ENCODE assay signal across 38 mouse cellular contexts in the genomic region with DNA sequence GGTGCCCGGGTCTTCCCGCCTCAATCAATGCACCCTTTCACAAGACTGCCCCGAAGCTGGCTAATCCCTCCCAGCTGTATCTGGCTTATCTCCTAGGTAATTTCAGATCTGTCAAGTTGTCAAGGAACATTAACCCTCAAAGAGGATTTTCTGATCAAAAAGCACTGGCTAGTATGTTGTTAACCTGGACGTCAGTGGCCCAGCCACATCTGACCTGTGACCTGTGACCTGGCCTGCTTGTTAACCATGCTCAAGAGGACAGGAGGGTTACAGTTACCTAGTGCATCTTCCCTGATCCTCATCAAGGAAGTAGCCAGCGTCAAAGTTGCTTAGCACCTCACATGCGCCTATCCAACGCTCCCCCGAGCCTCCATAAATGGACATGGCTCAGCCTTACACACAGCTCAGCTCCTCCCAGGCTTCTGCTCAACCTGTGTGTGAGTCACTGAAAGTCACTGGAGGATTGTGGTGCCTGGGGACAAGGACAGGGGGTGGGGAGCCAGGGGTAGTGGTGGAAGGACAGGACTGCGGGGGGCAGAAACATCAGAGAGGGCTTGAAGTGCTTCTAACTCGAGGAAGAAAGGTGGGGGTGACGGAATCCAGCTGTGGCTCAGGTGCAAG. TPM values are rescaled to one million over a fixed set of nuclear protein-coding genes. Genes with fewer than 3 reads are reported as not detected.
DNase-seq lines count a peak whose midpoint lies in the region; ATAC-seq and TF ChIP-seq lines count a peak whose summit lies in the region.
"Had no signal": no experiment of that assay in that cellular context is flagged by ENCODE, and none has a peak within 500 bp of the region (broad histone marks: within the 10 kb centered on the region; RNA-seq: fewer than 3 reads in every experiment).

No protein-coding gene starts in this region.

- ATAC-seq in heart, embryonic 11.5 days (replicated peaks; ENCODE audit: insufficient number of reproducible peaks, low FRiP score, low TSS enrichment) = no peak
- peak; percentile 71; the same call in 1 of the 2 replicates for ATAC-seq in kidney, postnatal 0 days (replicated peaks; ENCODE audit: low FRiP score, low read depth)
- no peak for ATAC-seq in kidney, embryonic 15.5 days (replicated peaks; ENCODE audit: low FRiP score)
- ATAC-seq in intestine, embryonic 16.5 days = peak; percentile 70
- ATAC-seq in granulocyte monocyte progenitor cell, adult 5-6 weeks (replicated peaks; ENCODE audit: poor library complexity, severe bottlenecking) = no peak
- ATAC-seq: activated CD4-positive, CD25-positive, alpha-beta regulatory T cell, adult 4 months; forebrain, postnatal 0 days; midbrain, embryonic 16.5 days had no signal

- no peak overlapping the region for H3K4me2 ChIP-seq in heart, embryonic 11.5 days
- H3K4me2 ChIP-seq in kidney, postnatal 0 days (ENCODE audit: low read length) = no peak overlapping the region
- H3K4me2 ChIP-seq in kidney, embryonic 15.5 days = no peak overlapping the region
- H3K4me2 ChIP-seq in intestine, embryonic 16.5 days (ENCODE audit: low read depth, low read length) = no peak overlapping the region
- H3K4me2 ChIP-seq: forebrain, embryonic 12.5 days; heart, embryonic 13.5 days; hindbrain, embryonic 14.5 days; limb, embryonic 15.5 days; liver, embryonic 15.5 days; lung, embryonic 14.5 days; stomach, embryonic 15.5 days had no signal

- WGBS in heart, embryonic 11.5 days (ENCODE audit: insufficient replicate concordance) = 57% methylated on average over 11 of the region's 11 CpGs
- 56% methylated on average over 11 of the region's 11 CpGs for WGBS in kidney, postnatal 0 days
- 49% methylated on average over 11 of the region's 11 CpGs for WGBS in kidney, embryonic 15.5 days
- WGBS in intestine, embryonic 16.5 days = 46% methylated on average over 11 of the region's 11 CpGs

- no peak for TF ChIP-seq CTCF in kidney, postnatal 0 days (IDR thresholded peaks at IDR 0.05; ENCODE audit: low read depth)

- H3K9ac ChIP-seq in heart, embryonic 11.5 days (ENCODE audit: low read depth, low read length) = no peak overlapping the region
- H3K9ac ChIP-seq in kidney, postnatal 0 days (ENCODE audit: low read depth, low read length) = no peak overlapping the region
- H3K9ac ChIP-seq in kidney, embryonic 15.5 days = no peak overlapping the region
- no peak overlapping the region for H3K9ac ChIP-seq in intestine, embryonic 16.5 days (ENCODE audit: low read depth, low read length)
- H3K9ac ChIP-seq: forebrain, embryonic 12.5 days; forebrain, postnatal 0 days; heart, embryonic 13.5 days; hindbrain, embryonic 14.5 days; limb, embryonic 15.5 days; liver, embryonic 15.5 days; lung, embryonic 14.5 days; stomach, embryonic 15.5 days had no signal

- H3K4me3 ChIP-seq in heart, embryonic 11.5 days (ENCODE audit: low read depth, low read length) = no peak overlapping the region
- no peak overlapping the region for H3K4me3 ChIP-seq in kidney, postnatal 0 days (replicated peaks; ENCODE audit: low read depth, low read length)
- H3K4me3 ChIP-seq in kidney, embryonic 15.5 days (replicated peaks) = no peak overlapping the region
- no peak overlapping the region for H3K4me3 ChIP-seq in intestine, embryonic 16.5 days (ENCODE audit: low read length)
- H3K4me3 ChIP-seq: erythroblast, embryonic 14.5 days; forebrain, embryonic 12.5 days; heart, embryonic 13.5 days; limb, embryonic 10.5 days; limb, embryonic 15.5 days; liver, embryonic 15.5 days; stomach, embryonic 15.5 days had no signal

- no peaks in the 10 kb centered on the region for H3K36me3 ChIP-seq in heart, embryonic 11.5 days (ENCODE audit: control insufficient read depth, insufficient read depth, low read length)
- H3K36me3 ChIP-seq in kidney, postnatal 0 days (ENCODE audit: insufficient read depth, low read length) = no peaks in the 10 kb centered on the region
- no peaks in the 10 kb centered on the region for H3K36me3 ChIP-seq in kidney, embryonic 15.5 days
- H3K36me3 ChIP-seq in intestine, embryonic 16.5 days (ENCODE audit: control insufficient read depth, insufficient read depth, low read length) = no peaks in the 10 kb centered on the region
- H3K36me3 ChIP-seq: forebrain, embryonic 12.5 days; heart, embryonic 13.5 days; limb, embryonic 10.5 days; limb, embryonic 15.5 days; liver, embryonic 15.5 days; stomach, embryonic 15.5 days had no signal

- H3K27ac ChIP-seq in heart, embryonic 11.5 days (ENCODE audit: low read depth, low read length) = no peak overlapping the region
- 0 out of 2 replicates have a peak overlapping the region, but pooled peaks have one; percentile 10 for H3K27ac ChIP-seq in kidney, postnatal 0 days
- H3K27ac ChIP-seq in kidney, embryonic 15.5 days = no peak overlapping the region
- H3K27ac ChIP-seq in intestine, embryonic 16.5 days (ENCODE audit: low read length) = no peak overlapping the region
- H3K27ac ChIP-seq: forebrain, embryonic 12.5 days; heart, embryonic 13.5 days; hindbrain, embryonic 14.5 days; limb, embryonic 10.5 days; limb, embryonic 15.5 days; liver, embryonic 15.5 days; stomach, embryonic 15.5 days had no signal

- no peaks in the 10 kb centered on the region for H3K27me3 ChIP-seq in heart, embryonic 11.5 days (ENCODE audit: control insufficient read depth, insufficient read depth, low read length)
- H3K27me3 ChIP-seq in kidney, postnatal 0 days (ENCODE audit: insufficient read depth, low read length) = no peaks in the 10 kb centered on the region
- H3K27me3 ChIP-seq in kidney, embryonic 15.5 days = no peaks in the 10 kb centered on the region
- H3K27me3 ChIP-seq in intestine, embryonic 16.5 days (replicated peaks; ENCODE audit: control insufficient read depth, insufficient read depth, low read length) = no peaks in the 10 kb centered on the region
- H3K27me3 ChIP-seq: forebrain, embryonic 12.5 days; heart, embryonic 13.5 days; limb, embryonic 15.5 days; liver, embryonic 15.5 days; stomach, embryonic 15.5 days had no signal

- H3K9me3 ChIP-seq in heart, embryonic 11.5 days (replicated peaks; ENCODE audit: control insufficient read depth, low read length) = no peaks in the 10 kb centered on the region
- no peaks in the 10 kb centered on the region for H3K9me3 ChIP-seq in kidney, postnatal 0 days (replicated peaks; ENCODE audit: low read length)
- no peaks in the 10 kb centered on the region for H3K9me3 ChIP-seq in kidney, embryonic 15.5 days (replicated peaks)
- H3K9me3 ChIP-seq in intestine, embryonic 16.5 days (ENCODE audit: control insufficient read depth, low read length) = no peaks in the 10 kb centered on the region
- H3K9me3 ChIP-seq: forebrain, embryonic 12.5 days; limb, embryonic 10.5 days; limb, embryonic 15.5 days; liver, embryonic 15.5 days; stomach, embryonic 15.5 days had no signal

- peak; percentile 44 to 77 for DNase-seq in adrenal gland, adult (ENCODE audit: inconsistent age in 2 of 2, low spot score in 1 of 2)
- no peak for DNase-seq in adrenal gland, adult 8-10 months
- DNase-seq in heart, adult 11 months = peak; percentile 87
- no peak for DNase-seq in kidney, postnatal 0 days (ENCODE audit: low spot score)
- DNase-seq: cerebellum, adult 11 months; cerebellum, adult 9-11 months; embryo, embryonic 11 days; forebrain, postnatal 0 days; gastrocnemius, postnatal 10 days; heart, postnatal 10 days; kidney, postnatal 14 days; layer of hippocampus, adult 9-11 months; lung, embryonic 14.5 days; lung, postnatal 14 days; right cerebral cortex, postnatal 14 days; thymus, postnatal 14 days had no signal

- 0 out of 2 replicates have a peak, but pooled peaks cover 2% of the 10 kb centered on the region for H3K4me1 ChIP-seq in heart, embryonic 11.5 days (ENCODE audit: control insufficient read depth, insufficient read depth, low read length)
- H3K4me1 ChIP-seq in kidney, postnatal 0 days (replicated peaks; ENCODE audit: insufficient read depth, low read length) = 0 out of 2 replicates have a peak, but pooled peaks cover 3% of the 10 kb centered on the region
- peaks cover 6% of the 10 kb centered on the region; the same call in 1 of the 2 replicates for H3K4me1 ChIP-seq in kidney, embryonic 15.5 days
- H3K4me1 ChIP-seq in intestine, embryonic 16.5 days (ENCODE audit: control insufficient read depth, insufficient read depth, low read length) = peaks cover 7% of the 10 kb centered on the region
- H3K4me1 ChIP-seq: forebrain, embryonic 12.5 days; heart, embryonic 13.5 days; liver, embryonic 15.5 days; stomach, embryonic 15.5 days had no signal

RNA-seq across cellular contexts. Expression of gene G6pc, which starts 16.2 kb away (rescaled TPM):
- 1 to 10 TPM; 2.7 to 5.1 (median 4.6) TPM for total RNA-seq in adrenal gland, adult 8-10 months (2022)
- polyA plus RNA-seq in heart, embryonic 11.5 days (2014; fragmentation: Nextera tagmentation; extraction: Ambion mirVana) = not detected in 2 replicates
- 23.2 and 37.0 TPM in 2 replicates for polyA plus RNA-seq in kidney, postnatal 0 days (2015; fragmentation: Nextera tagmentation; extraction: Ambion mirVana)
- 1.1 and 1.2 TPM in 2 replicates for polyA plus RNA-seq in kidney, embryonic 15.5 days (2015; fragmentation: Nextera tagmentation; extraction: Ambion mirVana)
- polyA plus RNA-seq in intestine, embryonic 16.5 days (2015; fragmentation: Nextera tagmentation; extraction: Ambion mirVana) = 1.2 and 1.9 TPM in 2 replicates
- total RNA-seq in granulocyte monocyte progenitor cell, adult 5-6 weeks (2014; fragmentation: Nextera tagmentation) = not detected in 2 replicates
- total RNA-seq in granulocyte monocyte progenitor cell, adult 5-6 weeks (2017) = not detected in 2 replicates
- total RNA-seq: ES-E14; forebrain, postnatal 0 days; heart, postnatal 10 days; hematopoietic stem cell, adult 5-6 weeks; left cerebral cortex, postnatal 10 days; neutrophil, adult 5-6 weeks had no signal
- polyA plus RNA-seq: activated CD4-positive, CD25-positive, alpha-beta regulatory T cell, adult 4 months; C2C12; embryonic facial prominence, embryonic 14.5 days; erythroblast, embryonic 14.5 days; forebrain, embryonic 12.5 days; forebrain, postnatal 0 days; heart, embryonic 13.5 days; hindbrain, embryonic 14.5 days; limb, embryonic 10.5 days; limb, embryonic 15.5 days; liver, embryonic 15.5 days; lung, embryonic 14.5 days; midbrain, embryonic 16.5 days; neural tube, embryonic 11.5 days; urinary bladder, adult 2 months had no signal

RNA-seq across cellular contexts. Expression of gene Aoc3, which starts 20.8 kb away (rescaled TPM):
- 100 to 1,000 TPM in 1 of 4 experiments, 10 to 100 TPM in 3; 22.9 to 107 (median 42.7) TPM for total RNA-seq in adrenal gland, adult 8-10 months (2022)
- 0.20 and 0.24 TPM in 2 replicates for polyA plus RNA-seq in heart, embryonic 11.5 days (2014; fragmentation: Nextera tagmentation; extraction: Ambion mirVana)
- polyA plus RNA-seq in kidney, postnatal 0 days (2015; fragmentation: Nextera tagmentation; extraction: Ambion mirVana) = 1.8 and 2.0 TPM in 2 replicates
- 0.57 and 0.97 TPM in 2 replicates for polyA plus RNA-seq in kidney, embryonic 15.5 days (2015; fragmentation: Nextera tagmentation; extraction: Ambion mirVana)
- polyA plus RNA-seq in intestine, embryonic 16.5 days (2015; fragmentation: Nextera tagmentation; extraction: Ambion mirVana) = 2.4 and 2.7 TPM in 2 replicates
- total RNA-seq in granulocyte monocyte progenitor cell, adult 5-6 weeks (2014; fragmentation: Nextera tagmentation) = not detected in 2 replicates
- not detected in 2 replicates for total RNA-seq in granulocyte monocyte progenitor cell, adult 5-6 weeks (2017)
- total RNA-seq: neutrophil, adult 5-6 weeks had no signal
- polyA plus RNA-seq: activated CD4-positive, CD25-positive, alpha-beta regulatory T cell, adult 4 months; forebrain, embryonic 12.5 days; neural tube, embryonic 11.5 days had no signal

RNA-seq across cellular contexts. Expression of gene Aoc2, which starts 26.3 kb away (rescaled TPM):
- total RNA-seq in adrenal gland, adult 8-10 months (2022) = 1 to 10 TPM; 4.9 to 10.0 (median 6.8) TPM
- 0.90 and 1.4 TPM in 2 replicates for polyA plus RNA-seq in heart, embryonic 11.5 days (2014; fragmentation: Nextera tagmentation; extraction: Ambion mirVana)
- 0.37 and 0.58 TPM in 2 replicates for polyA plus RNA-seq in kidney, postnatal 0 days (2015; fragmentation: Nextera tagmentation; extraction: Ambion mirVana)
- 1.7 and 2.0 TPM in 2 replicates for polyA plus RNA-seq in kidney, embryonic 15.5 days (2015; fragmentation: Nextera tagmentation; extraction: Ambion mirVana)
- 0.86 and 0.88 TPM in 2 replicates for polyA plus RNA-seq in intestine, embryonic 16.5 days (2015; fragmentation: Nextera tagmentation; extraction: Ambion mirVana)
- 2.8 and 3.7 TPM in 2 replicates for total RNA-seq in granulocyte monocyte progenitor cell, adult 5-6 weeks (2014; fragmentation: Nextera tagmentation)
- total RNA-seq in granulocyte monocyte progenitor cell, adult 5-6 weeks (2017) = 1.8 and 2.0 TPM in 2 replicates

RNA-seq across cellular contexts. Expression of gene Psme3, which starts 35.2 kb away (rescaled TPM):
- total RNA-seq in adrenal gland, adult 8-10 months (2022) = 100 to 1,000 TPM; 120 to 143 (median 125) TPM
- polyA plus RNA-seq in heart, embryonic 11.5 days (2014; fragmentation: Nextera tagmentation; extraction: Ambion mirVana) = 104 and 105 TPM in 2 replicates
- polyA plus RNA-seq in kidney, postnatal 0 days (2015; fragmentation: Nextera tagmentation; extraction: Ambion mirVana) = 102 and 104 TPM in 2 replicates
- polyA plus RNA-seq in kidney, embryonic 15.5 days (2015; fragmentation: Nextera tagmentation; extraction: Ambion mirVana) = 153 and 156 TPM in 2 replicates
- 119 and 125 TPM in 2 replicates for polyA plus RNA-seq in intestine, embryonic 16.5 days (2015; fragmentation: Nextera tagmentation; extraction: Ambion mirVana)
- 163 and 205 TPM in 2 replicates for total RNA-seq in granulocyte monocyte progenitor cell, adult 5-6 weeks (2014; fragmentation: Nextera tagmentation)
- 121 and 138 TPM in 2 replicates for total RNA-seq in granulocyte monocyte progenitor cell, adult 5-6 weeks (2017)

RNA-seq across cellular contexts. Expression of gene Becn1, which starts 49.1 kb away (rescaled TPM):
- 100 to 1,000 TPM; 161 to 204 (median 178) TPM for total RNA-seq in adrenal gland, adult 8-10 months (2022)
- polyA plus RNA-seq in heart, embryonic 11.5 days (2014; fragmentation: Nextera tagmentation; extraction: Ambion mirVana) = 138 and 154 TPM in 2 replicates
- polyA plus RNA-seq in kidney, postnatal 0 days (2015; fragmentation: Nextera tagmentation; extraction: Ambion mirVana) = 156 and 165 TPM in 2 replicates
- 162 and 166 TPM in 2 replicates for polyA plus RNA-seq in kidney, embryonic 15.5 days (2015; fragmentation: Nextera tagmentation; extraction: Ambion mirVana)
- 136 and 145 TPM in 2 replicates for polyA plus RNA-seq in intestine, embryonic 16.5 days (2015; fragmentation: Nextera tagmentation; extraction: Ambion mirVana)
- total RNA-seq in granulocyte monocyte progenitor cell, adult 5-6 weeks (2014; fragmentation: Nextera tagmentation) = 58.4 and 81.1 TPM in 2 replicates
- total RNA-seq in granulocyte monocyte progenitor cell, adult 5-6 weeks (2017) = 177 and 214 TPM in 2 replicates

Comparison
In these comparisons a context has a peak if more than half of its experiments do, and no peak if none do; other contexts are left out.
1. DNase-seq: peak in adrenal gland, adult (2 of 2) and heart, adult 11 months (single experiment); none in adrenal gland, adult 8-10 months (single experiment) and kidney, postnatal 0 days (single experiment).
2. ATAC-seq: peak in kidney, postnatal 0 days (single experiment) and intestine, embryonic 16.5 days (single experiment); none in heart, embryonic 11.5 days (single experiment), kidney, embryonic 15.5 days (single experiment) and granulocyte monocyte progenitor cell, adult 5-6 weeks (single experiment).